Mouse (Mus musculus) Muller cell, postnatal 12 days (primary cell): ENCODE data around the gene Gas2l1.
A peak's percentile ranks its signal among the peaks of the same experiment; 100 is the strongest.

Experiments used
- DNase-seq: peaks from one replicate; pipeline ENCODE4 v3.0.0-alpha.2; 2015; ENCODE audit errors: inconsistent ontology term

Gene Gas2l1

DNA sequence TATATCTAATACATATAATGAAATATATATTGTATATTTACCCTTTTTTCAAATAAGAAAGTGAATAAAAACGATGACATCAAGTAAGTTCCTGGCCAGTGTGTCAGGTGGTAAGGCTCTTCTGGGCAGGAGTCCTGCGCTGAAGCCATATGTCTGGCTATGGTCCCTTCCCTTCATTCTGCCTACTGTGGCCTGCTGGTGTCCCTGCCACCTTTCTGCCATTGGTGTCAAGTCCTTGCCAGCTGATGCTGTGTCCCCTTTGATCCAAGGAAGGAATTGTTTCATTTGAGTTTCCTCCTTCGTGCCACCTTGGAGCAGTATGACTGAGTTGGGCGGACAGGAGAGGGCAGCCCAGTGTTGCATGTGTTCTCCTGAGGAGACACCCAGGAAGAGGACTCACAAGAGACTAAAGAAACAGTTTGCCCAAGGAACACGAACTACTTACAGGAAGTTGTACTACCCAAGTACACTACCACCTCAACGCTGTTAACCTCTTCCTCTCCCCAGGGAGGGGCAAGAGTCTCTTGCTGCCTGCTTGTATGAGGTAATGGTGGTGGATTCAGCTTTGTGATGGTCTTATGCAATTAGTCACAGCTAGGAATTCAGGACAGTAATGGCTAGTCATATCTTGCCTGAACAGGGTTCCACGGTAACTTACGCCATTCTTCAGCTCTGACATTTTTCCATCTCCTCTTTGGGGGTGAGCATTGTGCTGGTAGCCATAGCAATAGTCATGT, 22.3 kb downstream of the Gas2l1 start:
- DNase-seq, result no peak

DNA sequence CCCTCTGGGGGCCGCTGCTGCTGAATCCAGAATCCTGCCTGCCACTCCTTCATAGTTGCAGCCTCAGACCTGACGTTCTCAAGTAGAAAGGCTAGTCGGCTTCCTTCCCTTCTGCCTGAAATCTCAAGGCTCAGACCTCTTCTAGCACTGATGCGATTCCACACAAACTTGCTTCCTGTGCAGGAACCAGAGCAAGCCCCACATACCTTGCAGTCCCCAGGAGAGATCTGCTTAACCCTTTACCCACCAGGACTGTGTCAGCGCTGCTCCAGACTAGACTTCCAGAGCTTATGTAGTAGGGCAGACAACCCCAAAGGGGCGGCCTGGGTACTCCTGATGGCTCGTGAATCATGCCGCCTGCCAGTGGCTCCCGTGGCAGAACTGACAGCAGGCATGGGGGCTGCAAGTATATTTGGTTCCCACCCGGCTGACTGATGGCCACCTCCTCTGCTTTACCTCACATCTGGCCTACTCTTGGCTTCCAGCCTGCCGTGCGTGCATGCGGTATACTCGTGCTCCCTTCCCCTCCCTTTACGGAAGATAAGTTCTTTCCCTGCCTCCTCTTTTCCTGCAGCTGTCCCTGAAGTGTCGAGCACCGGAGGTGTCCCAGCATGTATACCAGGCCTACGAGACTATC, 23.9 kb downstream of the Gas2l1 start:
- no peak for DNase-seq

DNA sequence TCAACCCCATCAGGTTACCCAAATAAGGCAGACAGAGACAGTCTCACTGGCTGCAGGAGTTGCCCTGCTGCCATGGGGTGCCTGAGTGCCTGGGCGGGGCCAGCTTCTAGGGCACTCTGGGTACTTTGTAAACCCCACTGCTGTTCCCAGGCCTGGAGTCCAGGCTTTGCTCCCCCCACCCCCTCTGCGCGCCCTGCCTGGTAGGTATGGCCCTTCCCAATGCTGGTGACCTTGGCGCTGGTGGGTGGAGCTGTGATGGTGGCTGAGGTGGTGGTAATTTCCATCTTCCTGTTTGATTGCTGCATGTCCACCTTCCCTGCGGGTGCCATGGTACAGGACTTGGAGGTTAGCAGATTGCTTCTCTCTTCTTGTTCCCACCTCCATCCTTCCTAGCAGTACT, 24.5 kb downstream of the Gas2l1 start:
- DNase-seq, result no peak

DNA sequence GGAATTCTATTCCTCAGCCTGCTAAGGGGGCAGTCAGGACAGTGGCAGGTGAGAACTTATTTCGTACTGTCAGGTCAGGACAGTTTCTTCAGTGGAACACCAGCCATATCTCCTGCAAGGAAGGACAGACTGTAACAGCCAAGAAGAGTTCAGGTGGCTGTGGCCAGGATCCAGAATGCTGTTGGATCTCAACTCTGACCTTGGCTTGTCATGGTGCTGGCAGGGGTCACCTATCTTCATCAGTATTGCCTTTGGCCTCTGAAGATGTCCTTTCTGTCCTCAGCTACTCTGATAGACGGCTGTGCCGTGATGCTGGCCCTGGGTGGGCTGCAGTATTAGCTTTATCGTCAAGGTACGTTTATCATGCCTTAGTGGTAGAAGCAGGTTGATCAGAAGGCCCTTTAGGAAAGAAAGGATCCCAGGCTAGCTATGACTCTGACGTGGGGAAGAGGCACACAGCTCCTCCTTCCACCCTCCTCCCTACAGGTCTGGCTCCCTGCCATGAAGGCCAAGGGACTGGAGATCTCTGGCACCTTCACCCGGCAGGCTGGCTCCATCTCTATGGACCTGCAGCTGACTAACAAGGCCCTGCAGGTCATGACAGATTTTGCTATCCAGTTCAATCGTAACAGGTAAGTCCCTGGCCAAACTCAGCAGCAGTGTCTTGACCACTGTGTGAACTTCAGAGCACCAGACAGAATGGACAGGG, 27.8 kb downstream of the Gas2l1 start:
- no peak for DNase-seq

DNA sequence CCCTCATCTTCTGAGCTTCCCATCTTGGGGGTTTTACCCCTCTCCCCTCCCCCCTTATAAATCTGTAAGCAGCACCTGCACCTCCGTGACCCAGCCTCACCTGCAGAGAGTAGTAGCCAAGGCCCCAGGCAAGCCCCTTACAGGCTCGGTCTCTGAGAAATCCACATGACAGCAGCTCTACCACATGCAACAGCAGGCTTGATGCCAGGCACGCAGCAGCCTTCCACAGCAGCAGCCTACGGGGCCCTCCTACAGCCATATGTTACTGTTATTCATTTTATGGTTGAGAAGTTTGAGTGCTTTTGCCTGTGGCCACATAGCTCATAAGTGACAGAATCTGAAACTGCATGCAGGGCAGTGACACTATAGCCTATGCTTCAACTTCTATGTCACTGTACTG, 29.7 kb downstream of the Gas2l1 start:
- no peak for DNase-seq

DNA sequence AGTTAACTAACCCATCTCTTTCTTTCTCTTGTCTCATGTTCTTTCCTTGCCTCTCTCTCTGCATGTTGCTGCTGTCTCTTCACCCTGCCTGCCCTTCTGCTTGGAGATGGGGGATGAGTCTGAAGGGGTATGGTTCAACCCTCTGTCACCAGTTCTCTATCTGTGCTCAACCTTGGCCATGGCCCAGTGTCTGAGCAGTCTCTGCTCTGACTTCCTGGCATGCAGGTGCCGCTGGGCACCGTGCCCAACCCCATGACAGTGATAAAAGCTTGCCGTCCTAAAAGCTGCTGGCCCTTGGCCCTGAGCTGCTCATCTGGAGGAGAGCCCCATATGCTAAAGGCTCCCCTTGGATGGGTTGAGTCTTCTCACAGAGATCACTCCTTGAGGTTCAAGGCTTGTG, 32.0 kb downstream of the Gas2l1 start:
- DNase-seq, result no peak

GRCm38 (mm10) chr11:5032706-5033105, 32.4 kb downstream of the Gas2l1 start:
- DNase-seq, result no peak

DNA sequence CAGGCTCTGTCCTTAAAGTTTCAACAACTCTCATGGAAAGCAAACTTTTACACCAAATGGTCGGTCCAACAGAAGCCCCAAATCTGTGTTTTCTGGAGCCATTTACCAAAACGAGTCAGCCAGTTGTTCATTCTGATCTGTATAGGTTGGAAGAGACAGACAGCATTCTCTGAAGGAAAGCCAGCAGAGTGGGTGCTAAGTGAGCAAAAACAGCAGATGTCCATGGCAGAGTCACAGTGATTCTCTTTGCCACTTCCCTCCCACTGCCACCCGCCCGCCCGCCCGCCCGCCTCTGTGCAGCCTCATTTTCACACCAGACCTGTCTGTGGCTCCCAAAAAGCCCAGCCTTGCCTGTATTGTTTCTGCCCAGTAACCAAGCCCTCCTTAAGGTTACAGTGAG, 36.9 kb downstream of the Gas2l1 start:
- no peak for DNase-seq

DNA sequence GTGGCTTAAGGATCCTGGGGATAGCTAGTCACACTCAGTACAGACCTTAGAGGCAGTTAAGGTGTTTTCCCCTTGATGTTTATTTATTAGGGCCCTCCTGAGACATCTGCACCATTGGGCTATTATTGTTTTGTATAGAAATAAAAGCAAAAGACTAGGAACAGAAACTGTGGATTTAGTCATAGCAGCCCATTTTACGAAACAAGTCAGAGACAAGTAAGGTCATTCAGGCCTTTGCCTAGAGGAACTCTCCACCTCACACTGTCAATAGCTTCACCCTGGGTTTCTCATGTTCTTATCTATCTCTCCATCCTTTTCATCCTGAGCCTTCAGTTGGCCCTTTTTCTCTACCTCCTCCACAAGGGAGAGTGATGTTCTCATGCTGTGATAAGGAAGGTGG, 40.0 kb downstream of the Gas2l1 start:
- no peak for DNase-seq

- no peak for DNase-seq
Observed at GRCm38 (mm10) chr11:5017506-5017905, 47.6 kb downstream of the Gas2l1 start.

DNA sequence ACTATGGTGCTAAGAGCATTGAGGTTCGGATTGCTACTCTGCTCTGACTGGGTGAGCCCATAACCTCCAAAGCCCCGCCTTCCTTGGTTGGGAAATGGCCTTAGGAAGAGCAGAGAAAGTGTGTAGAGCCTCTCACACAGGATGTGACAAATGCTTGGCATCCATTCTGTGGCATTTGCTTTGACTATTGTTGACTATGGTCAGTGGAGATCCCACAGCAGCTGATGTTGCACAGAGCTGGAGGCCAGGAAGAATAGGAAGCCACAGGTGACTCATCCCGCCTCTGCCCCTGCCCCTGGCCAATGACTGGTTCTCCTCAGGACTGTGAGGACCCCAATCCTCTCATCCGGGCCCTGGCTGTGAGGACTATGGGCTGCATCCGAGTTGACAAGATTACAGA, 48.8 kb downstream of the Gas2l1 start:
- peak; percentile 76 for DNase-seq

DNA sequence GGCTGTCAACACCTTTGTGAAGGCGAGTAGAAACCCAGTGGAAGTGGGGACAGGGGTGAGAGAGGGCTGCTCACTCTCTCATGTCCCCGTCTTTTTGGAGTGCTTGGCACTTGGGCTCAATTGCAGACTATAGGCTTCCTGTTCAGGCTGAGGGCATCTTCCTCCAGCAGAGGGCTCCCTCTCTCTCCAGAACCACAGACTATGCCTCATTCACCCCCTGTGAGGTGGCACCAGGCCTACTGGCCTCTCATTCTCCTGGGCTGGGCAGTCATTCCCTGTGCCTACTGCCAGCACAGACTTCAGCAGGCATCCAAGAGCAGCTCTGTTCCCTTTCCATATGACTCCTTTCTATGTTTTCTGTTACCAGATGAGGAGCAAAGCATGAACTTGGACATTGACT, 49.4 kb downstream of the Gas2l1 start:
- peak; percentile 79 for DNase-seq

DNA sequence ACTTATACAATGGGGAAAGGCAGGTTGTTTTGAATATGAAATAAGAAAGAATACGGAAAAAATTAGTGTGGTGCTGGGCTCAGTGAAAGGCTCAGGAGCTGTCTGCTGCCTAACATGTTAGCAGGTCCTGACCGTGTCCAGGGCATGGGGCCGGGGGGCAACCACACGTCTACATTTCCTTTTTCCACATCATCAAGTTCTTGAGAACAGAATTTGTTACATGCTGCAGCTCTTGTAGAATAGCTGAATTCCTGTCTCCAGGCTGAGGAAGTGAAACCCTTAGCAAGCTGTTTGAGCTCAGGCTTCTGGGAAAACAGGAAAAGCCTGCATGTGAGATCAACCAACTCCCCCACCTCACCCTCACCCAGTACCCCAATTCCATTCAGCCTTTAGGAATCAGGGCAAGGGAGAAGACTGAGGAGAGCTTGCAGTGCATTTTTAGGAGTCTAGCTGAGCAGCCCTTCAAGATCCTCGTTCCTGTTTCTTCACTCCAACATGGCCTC, 52.9 kb downstream of the Gas2l1 start:
- DNase-seq, result peak; percentile 18

DNA sequence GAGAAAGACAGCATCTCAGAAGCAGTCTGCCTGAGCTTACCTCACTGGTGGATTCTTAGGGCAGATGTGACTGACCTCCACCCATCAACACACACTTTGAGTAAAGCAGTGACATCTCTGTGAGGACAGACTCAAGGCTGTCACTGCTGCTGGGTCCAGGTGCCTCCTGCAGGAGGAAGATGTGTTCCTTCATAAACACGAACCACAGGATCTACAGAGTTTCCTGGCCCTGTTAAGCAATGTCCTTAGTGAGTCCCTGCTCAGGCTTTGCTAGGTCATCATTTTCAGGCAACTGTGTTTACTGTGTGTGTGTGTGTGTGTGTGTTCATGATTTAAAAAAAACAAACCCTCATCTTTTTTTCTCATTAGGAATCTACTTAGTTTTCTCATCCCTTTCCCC, 53.6 kb downstream of the Gas2l1 start:
- DNase-seq, result no peak

DNA sequence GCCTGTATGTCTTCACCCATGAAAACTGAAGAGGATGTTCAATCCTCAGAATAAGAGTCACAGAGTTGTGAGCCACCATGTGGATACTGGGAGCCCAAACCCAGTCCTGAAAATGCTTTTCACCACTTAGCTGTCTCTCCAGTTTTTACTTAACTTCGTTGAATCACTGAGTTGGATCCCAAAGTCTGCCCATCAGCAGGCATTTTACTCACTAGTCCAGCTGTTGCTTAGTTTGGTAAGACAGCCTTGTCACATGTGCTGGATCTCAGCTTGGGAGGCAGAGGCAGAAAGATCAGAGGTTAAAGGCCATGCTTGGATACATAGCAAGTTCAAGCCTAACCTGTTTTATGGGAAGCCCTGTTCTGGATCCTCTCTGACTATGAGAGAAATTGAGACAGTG, 54.9 kb downstream of the Gas2l1 start:
- no peak for DNase-seq

GRCm38 (mm10) chr11:5009354-5010074, 55.6 kb downstream of the Gas2l1 start:
- DNase-seq, result peak; percentile 54

- DNase-seq, result no peak
Observed at GRCm38 (mm10) chr11:5008867-5009266, 56.3 kb downstream of the Gas2l1 start.

DNA sequence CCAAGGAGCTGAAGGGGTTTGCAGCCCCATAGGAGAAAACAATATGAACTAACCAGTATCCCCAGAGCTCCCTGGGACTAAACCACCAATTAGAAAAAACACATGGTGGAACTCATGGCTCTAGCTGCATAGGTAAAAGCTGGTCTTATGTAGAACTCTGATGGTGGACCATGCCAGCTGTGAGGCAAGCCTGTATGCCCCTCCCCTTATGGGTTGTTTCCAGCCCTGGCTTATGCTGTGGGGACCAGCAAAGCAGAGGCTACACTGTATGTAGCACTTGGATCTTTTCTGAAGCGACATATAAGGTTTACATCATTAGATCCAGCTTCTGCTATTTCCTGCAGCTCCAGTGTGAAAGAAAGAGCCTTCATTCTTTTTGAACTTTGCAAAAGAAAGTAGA, 57.9 kb downstream of the Gas2l1 start:
- no peak for DNase-seq

DNA sequence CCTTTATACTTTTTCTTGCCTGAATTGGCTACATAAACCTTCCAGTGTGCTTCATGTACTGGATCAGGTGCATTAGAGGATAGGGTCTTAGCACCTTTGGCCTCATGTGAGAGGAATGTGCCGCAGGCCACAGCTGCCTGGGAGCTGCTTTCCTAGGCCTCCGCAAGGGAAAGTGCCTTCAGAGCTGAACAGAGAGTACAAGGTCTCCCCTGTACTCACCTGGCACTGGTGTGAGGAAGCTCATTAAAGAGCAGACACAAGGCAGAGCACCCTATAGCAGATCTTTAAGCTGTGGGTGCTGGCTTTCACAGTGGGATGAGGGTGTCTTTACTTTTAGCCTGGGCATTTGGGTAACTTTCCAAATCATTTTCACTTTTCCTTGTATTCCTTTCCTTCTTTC, 59.6 kb downstream of the Gas2l1 start:
- no peak for DNase-seq
